Mouse (Mus musculus) olfactory bulb, adult 2 months (tissue): ENCODE results near the gene Pde8b. TPM values are rescaled to one million over a fixed set of nuclear protein-coding genes. Genes with fewer than 3 reads are reported as not detected.

Experiments used
- H3K27ac ChIP-seq: fragments of 200-500 bp; 2 replicates; pipeline ENCODE4 v1.5.1; 2012; ENCODE audit warnings: low read depth, low read length; ENCODE audit not compliant: insufficient read depth
- H3K4me1 ChIP-seq: fragments of 200-500 bp; 2 replicates; pipeline ENCODE4 v1.6.1; 2012; ENCODE audit warnings: low read length; ENCODE audit not compliant: control insufficient read depth, insufficient read depth
- H3K4me3 ChIP-seq: fragments of 200-500 bp; 2 replicates; pipeline ENCODE4 v1.5.1; 2012; ENCODE audit warnings: mild to moderate bottlenecking, low read depth, low read length, moderate library complexity; ENCODE audit not compliant: insufficient read depth
- CTCF ChIP-seq: fragments of 200-500 bp; IDR thresholded peaks from 2 replicates; pipeline ENCODE4 v1.5.1; 2012; ENCODE audit warnings: low read depth, mild to moderate bottlenecking, low read length, moderate library complexity; ENCODE audit not compliant: insufficient read depth
- POLR2A ChIP-seq: fragments of 200-500 bp; IDR thresholded peaks from 2 replicates; pipeline ENCODE4 v1.6.1; 2012; ENCODE audit warnings: mild to moderate bottlenecking, low read depth, low read length, moderate library complexity; ENCODE audit not compliant: insufficient read depth
- WGBS: fragments of 180-500 bp; shearing (Covaris S2); methylation state at CpG from one replicate; pipeline ENCODE4 v1.1.7; 2018; 5-methylcytosine and 5-hydroxymethylcytosine counted together
- polyA plus RNA-seq: library from polyadenylated mRNA; stranded (reverse); fragments of >200 nt; gene quantifications from 2 replicates; pipeline ENCODE4 v1.2.4, GENCODE M21; 2012; ENCODE audit warnings: low replicate concordance; ENCODE audit not compliant: missing spikeins, insufficient read depth, insufficient read length

The Pde8b gene
- polyA plus RNA-seq, 1 experiment: not detected

- Histone ChIP-seq H3K4me3 (no peak overlapping the region), H3K4me1 (peaks cover 16% of the 10 kb centered on the region), H3K27ac (peak overlapping the region; percentile 9; the same call in 1 of the 2 replicates)
- WGBS: 50% methylated on average over 7 of the region's 7 CpGs
- TF ChIP-seq POLR2A: no peak
- no peak for TF ChIP-seq CTCF
Observed at GRCm38 (mm10) chr13:95081082-95081481, 169.1 kb downstream of the Pde8b start.

- Histone ChIP-seq H3K4me1 (peaks cover 15% of the 10 kb centered on the region), H3K4me3 (no peak overlapping the region), H3K27ac (no peak overlapping the region)
- no peak for TF ChIP-seq POLR2A
- no peak for TF ChIP-seq CTCF
- WGBS: 83% methylated on average over 6 of the region's 6 CpGs
Observed at GRCm38 (mm10) chr13:95078492-95078891, 171.6 kb downstream of the Pde8b start.

GRCm38 (mm10) chr13:95077688-95078087 lies 172.4 kb downstream of the Pde8b start:
- H3K4me3 ChIP-seq: no peak overlapping the region
- H3K4me1 ChIP-seq: peaks cover 13% of the 10 kb centered on the region
- TF ChIP-seq CTCF (no peak), POLR2A (no peak)
- no peak overlapping the region for H3K27ac ChIP-seq
- WGBS: 92% methylated on average over 3 of the region's 3 CpGs

- Histone ChIP-seq H3K4me1 (peaks cover 9% of the 10 kb centered on the region), H3K4me3 (no peak overlapping the region), H3K27ac (no peak overlapping the region)
- 70% methylated on average over 2 of the region's 2 CpGs for WGBS
- TF ChIP-seq CTCF (no peak), POLR2A (no peak)
Observed at GRCm38 (mm10) chr13:95076142-95076541, 174.0 kb downstream of the Pde8b start.

GRCm38 (mm10) chr13:95073445-95074172 lies 176.5 kb downstream of the Pde8b start:
- 65% methylated on average over 8 of the region's 8 CpGs for WGBS
- H3K4me3 ChIP-seq: no peak overlapping the region
- H3K4me1 ChIP-seq: peaks cover 5% of the 10 kb centered on the region; the same call in 1 of the 2 replicates
- H3K27ac ChIP-seq: no peak overlapping the region
- no peak for TF ChIP-seq POLR2A
- no peak for TF ChIP-seq CTCF

- Histone ChIP-seq H3K4me1 (peaks cover 5% of the 10 kb centered on the region; the same call in 1 of the 2 replicates), H3K27ac (no peak overlapping the region), H3K4me3 (no peak overlapping the region)
- no peak for TF ChIP-seq CTCF
- TF ChIP-seq POLR2A: no peak
Observed at GRCm38 (mm10) chr13:95070268-95070667, 179.9 kb downstream of the Pde8b start.

GRCm38 (mm10) chr13:95067854-95068253 lies 182.3 kb downstream of the Pde8b start:
- TF ChIP-seq CTCF: no peak
- Histone ChIP-seq H3K27ac (no peak overlapping the region), H3K4me1 (no peaks in the 10 kb centered on the region), H3K4me3 (no peak overlapping the region)
- WGBS: 71% methylated on average over 6 of the region's 6 CpGs

- H3K27ac ChIP-seq: no peak overlapping the region
- WGBS: 81% methylated on average over 4 of the region's 4 CpGs
- TF ChIP-seq POLR2A (no peak), CTCF (no peak)
- H3K4me3 ChIP-seq: no peak overlapping the region
- H3K4me1 ChIP-seq: no peaks in the 10 kb centered on the region
Observed at GRCm38 (mm10) chr13:95063390-95064017, 186.6 kb downstream of the Pde8b start.

- TF ChIP-seq POLR2A (no peak), CTCF (no peak)
- H3K27ac ChIP-seq: no peak overlapping the region
- no peak overlapping the region for H3K4me3 ChIP-seq
- no peaks in the 10 kb centered on the region for H3K4me1 ChIP-seq
- WGBS: 92% methylated on average over 4 of the region's 4 CpGs
Observed at GRCm38 (mm10) chr13:95058885-95059284, 191.3 kb downstream of the Pde8b start.
